Mouse (Mus musculus) MEL (cell line): Measurements from ENCODE around the gene Vps13d. TPM values are rescaled to one million over a fixed set of nuclear protein-coding genes. Genes with fewer than 3 reads are reported as not detected.

Experiments
- DNase-seq: peaks from one replicate; pipeline ENCODE4 v3.0.0; 2011; ENCODE audit warnings: low read depth, low spot score
- H3K27ac ChIP-seq: 2 replicates; pipeline ENCODE4 v1.5.1; 2012; ENCODE audit warnings: low read depth, mild to moderate bottlenecking, control low read depth, low read length, moderate library complexity; ENCODE audit not compliant: control insufficient read depth
- H3K27me3 ChIP-seq, 2 experiments: fragments of 150-350 bp in 1 of 2; sonication (generic) in 1 of 2; 2 replicates each; pipeline ENCODE4 v1.6.1; 2012; ENCODE audit warnings: low read length in 2 of 2, mild to moderate bottlenecking in 2 of 2, improper control_type of control experiment in 1 of 2, moderate library complexity in 1 of 2; ENCODE audit not compliant: insufficient read depth in 2 of 2, control insufficient read depth in 1 of 2
- H3K36me3 ChIP-seq, 2 experiments: 2 replicates each; pipeline ENCODE4 v1.6.1; 2012 to 2014; ENCODE audit warnings: low read length in 2 of 2, improper control_type of control experiment in 1 of 2, inconsistent platforms in 1 of 2, mild to moderate bottlenecking in 1 of 2; ENCODE audit not compliant: insufficient read depth in 2 of 2, control insufficient read depth in 1 of 2
- H3K4me1 ChIP-seq, 2 experiments: fragments of 150-350 bp in 1 of 2; sonication (generic) in 1 of 2; 2 replicates each; pipeline ENCODE4 v1.6.1; 2012; ENCODE audit warnings: low read length in 2 of 2, improper control_type of control experiment in 1 of 2, mild to moderate bottlenecking in 1 of 2; ENCODE audit not compliant: insufficient read depth in 2 of 2, control insufficient read depth in 1 of 2
- H3K4me3 ChIP-seq, 2 experiments: fragments of 150-350 bp in 1 of 2; sonication (generic) in 1 of 2; 2 replicates each; pipeline ENCODE4 v1.5.1; 2012; ENCODE audit warnings: low read depth in 2 of 2, low read length in 2 of 2, mild to moderate bottlenecking in 2 of 2, moderate library complexity in 2 of 2, control low read depth in 1 of 2, improper control_type of control experiment in 1 of 2; ENCODE audit not compliant: control insufficient read depth in 1 of 2, insufficient read depth in 1 of 2
- H3K79me2 ChIP-seq: 2 replicates; pipeline ENCODE4 v1.6.1; 2012; ENCODE audit warnings: mild to moderate bottlenecking, low read length, moderate library complexity; ENCODE audit not compliant: control insufficient read depth, poor library complexity, insufficient read depth
- H3K9ac ChIP-seq: 2 replicates; pipeline ENCODE4 v1.6.1; 2012; ENCODE audit warnings: low read depth, mild to moderate bottlenecking, control low read depth, low read length, moderate library complexity; ENCODE audit not compliant: control insufficient read depth, poor library complexity, severe bottlenecking
- H3K9me3 ChIP-seq: fragments of 150-350 bp; sonication (generic); replicated peaks from 2 replicates; pipeline ENCODE4 v1.6.1; 2012; ENCODE audit warnings: mild to moderate bottlenecking, low read length, improper control_type of control experiment, moderate library complexity; ENCODE audit not compliant: insufficient read depth
- BHLHE40 ChIP-seq: IDR thresholded peaks from 2 replicates; pipeline ENCODE4 v1.6.1; 2012; ENCODE audit warnings: low read depth, mild to moderate bottlenecking, inconsistent platforms, low read length, improper control_type of control experiment, borderline replicate concordance
- CHD1 ChIP-seq: IDR thresholded peaks from 2 replicates; pipeline ENCODE4 v1.6.1; 2012; ENCODE audit warnings: low read depth, mild to moderate bottlenecking, inconsistent platforms, low read length, improper control_type of control experiment
- CHD2 ChIP-seq: IDR thresholded peaks from 2 replicates; pipeline ENCODE4 v1.6.1; 2011; ENCODE audit warnings: low read length, improper control_type of control experiment
- CTCF ChIP-seq, 3 experiments: IDR thresholded peaks in 2 of 3; conservative IDR thresholded peaks in 1 of 3; 2 replicates each; pipeline ENCODE4 v1.5.1; 2011 to 2012; ENCODE audit warnings: low read length in 3 of 3, low read depth in 2 of 3, mild to moderate bottlenecking in 2 of 3, improper control_type of control experiment in 1 of 3, inconsistent platforms in 1 of 3, mixed read lengths in 1 of 3, moderate library complexity in 1 of 3; ENCODE audit not compliant: control insufficient read depth in 1 of 3, insufficient read depth in 1 of 3, poor library complexity in 1 of 3, severe bottlenecking in 1 of 3
- E2F4 ChIP-seq: IDR thresholded peaks from 2 replicates; pipeline ENCODE4 v1.6.1; 2011; ENCODE audit warnings: low read depth, low read length, improper control_type of control experiment, borderline replicate concordance
- ELF1 ChIP-seq: IDR thresholded peaks from 2 replicates; pipeline ENCODE4 v1.6.1; 2014; ENCODE audit warnings: low read depth, mild to moderate bottlenecking, inconsistent platforms, low read length, improper control_type of control experiment, moderate library complexity
- EP300 ChIP-seq, 2 experiments: IDR thresholded peaks; 2 replicates each; pipeline ENCODE4 v1.6.1; 2011; ENCODE audit warnings: improper control_type of control experiment in 2 of 2, low read length in 2 of 2, low read depth in 1 of 2, mild to moderate bottlenecking in 1 of 2
- GABPA ChIP-seq: IDR thresholded peaks from 2 replicates; pipeline ENCODE4 v1.6.1; 2012; ENCODE audit warnings: low read depth, mild to moderate bottlenecking, inconsistent platforms, low read length, improper control_type of control experiment, moderate library complexity
- GATA1 ChIP-seq: IDR thresholded peaks from 2 replicates; pipeline ENCODE4 v1.6.1; 2011; ENCODE audit warnings: low read depth, low read length, improper control_type of control experiment
- JUND ChIP-seq: IDR thresholded peaks from 2 replicates; pipeline ENCODE4 v1.6.1; 2011; ENCODE audit warnings: low read depth, mild to moderate bottlenecking, improper control_type of control experiment, low read length
- KAT2A ChIP-seq: conservative IDR thresholded peaks from 2 replicates; pipeline ENCODE4 v1.6.1; 2012; ENCODE audit warnings: low read depth, low read length, improper control_type of control experiment, inconsistent platforms
- MAX ChIP-seq: IDR thresholded peaks from 2 replicates; pipeline ENCODE4 v1.6.1; 2011; ENCODE audit warnings: low read length, improper control_type of control experiment
- MYB ChIP-seq: IDR thresholded peaks from 2 replicates; pipeline ENCODE4 v1.6.1; 2011; ENCODE audit warnings: mild to moderate bottlenecking, low read depth, low read length, improper control_type of control experiment
- NRF1 ChIP-seq: IDR thresholded peaks from 2 replicates; pipeline ENCODE4 v1.6.1; 2014; ENCODE audit warnings: low read depth, mild to moderate bottlenecking, inconsistent platforms, low read length, improper control_type of control experiment, moderate library complexity; ENCODE audit not compliant: poor library complexity, insufficient read depth, severe bottlenecking
- POLR2A ChIP-seq, 2 experiments: IDR thresholded peaks; 2 replicates each; pipeline ENCODE4 v1.6.1; 2011 to 2012; ENCODE audit warnings: low read length in 2 of 2, mild to moderate bottlenecking in 2 of 2, control low read depth in 1 of 2, improper control_type of control experiment in 1 of 2, low read depth in 1 of 2, moderate library complexity in 1 of 2; ENCODE audit not compliant: control insufficient read depth in 1 of 2, insufficient read depth in 1 of 2, poor library complexity in 1 of 2
- POLR2AphosphoS2 ChIP-seq: IDR thresholded peaks from 2 replicates; pipeline ENCODE4 v1.6.1; 2011; ENCODE audit warnings: low read length, improper control_type of control experiment
- POLR2AphosphoS5 ChIP-seq: IDR thresholded peaks from 2 replicates; pipeline ENCODE4 v1.6.1; 2012; ENCODE audit warnings: low read depth, borderline replicate concordance, mild to moderate bottlenecking, inconsistent platforms, low read length, moderate library complexity, mixed read lengths
- SIN3A ChIP-seq: IDR thresholded peaks from 2 replicates; pipeline ENCODE4 v1.6.1; 2012; ENCODE audit warnings: low read length, improper control_type of control experiment, inconsistent platforms
- SMC3 ChIP-seq: IDR thresholded peaks from 2 replicates; pipeline ENCODE4 v1.6.1; 2011; ENCODE audit warnings: low read depth, low read length, improper control_type of control experiment
- TAL1 ChIP-seq: IDR thresholded peaks from 2 replicates; pipeline ENCODE4 v1.6.1; 2012; ENCODE audit warnings: mild to moderate bottlenecking, inconsistent platforms, low read length, moderate library complexity, mixed read lengths
- TBP ChIP-seq: IDR thresholded peaks from 2 replicates; pipeline ENCODE4 v1.8.0; 2011; ENCODE audit warnings: low read depth, low read length, improper control_type of control experiment
- TCF12 ChIP-seq: IDR thresholded peaks from 2 replicates; pipeline ENCODE4 v1.6.1; 2014; ENCODE audit warnings: low read depth, mild to moderate bottlenecking, inconsistent platforms, low read length, improper control_type of control experiment, moderate library complexity
- UBTF ChIP-seq: IDR thresholded peaks from 2 replicates; pipeline ENCODE4 v1.6.1; 2012; ENCODE audit warnings: low read depth, mild to moderate bottlenecking, inconsistent platforms, low read length, improper control_type of control experiment, moderate library complexity, borderline replicate concordance; ENCODE audit not compliant: insufficient read depth
- USF2 ChIP-seq, 2 experiments: IDR thresholded peaks; 2 replicates each; pipeline ENCODE4 v1.6.1; 2011 to 2012; ENCODE audit warnings: improper control_type of control experiment in 2 of 2, low read length in 2 of 2, borderline replicate concordance in 1 of 2, inconsistent platforms in 1 of 2, low read depth in 1 of 2, mild to moderate bottlenecking in 1 of 2; ENCODE audit not compliant: insufficient read depth in 1 of 2
- ZMIZ1 ChIP-seq: IDR thresholded peaks from 2 replicates; pipeline ENCODE4 v1.6.1; 2012; ENCODE audit warnings: low read depth, mild to moderate bottlenecking, inconsistent platforms, low read length, improper control_type of control experiment, moderate library complexity
- ZNF384 ChIP-seq: IDR thresholded peaks from 2 replicates; pipeline ENCODE4 v1.6.1; 2012; ENCODE audit warnings: low read depth, mild to moderate bottlenecking, inconsistent platforms, low read length, improper control_type of control experiment
- polyA plus RNA-seq, 2 experiments: library from polyadenylated mRNA; stranded (reverse) in 1 of 2; unstranded in 1 of 2; fragments of >175 nt in 1 of 2; fragments of >200 nt in 1 of 2; gene quantifications; 2 replicates each; pipeline versions ENCODE4 v1.2.1 to v1.2.4; 2012; ENCODE audit warnings: low replicate concordance in 2 of 2, low read depth in 1 of 2; ENCODE audit not compliant: insufficient read length in 2 of 2, insufficient read depth in 1 of 2, missing spikeins in 1 of 2
- total RNA-seq: library from RNA; depleted of rRNA; stranded (reverse); fragments of 300-350 nt; gene quantifications from 2 replicates; pipeline ENCODE4 v1.2.3, GENCODE M21; 2012

Gene Vps13d
- total and polyA plus RNA-seq, 3 experiments = 8.9 to 14.5 (median 13.2) TPM

GRCm38 (mm10) chr4:144936563-144937154, 258.1 kb downstream of the Vps13d start:
- no peak overlapping the region for H3K4me3 ChIP-seq
- no peak for DNase-seq
- H3K9me3 ChIP-seq = no peaks in the 10 kb centered on the region
- H3K27me3 ChIP-seq = no peaks in the 10 kb centered on the region
- H3K9ac ChIP-seq = no peak overlapping the region
- no peaks in the 10 kb centered on the region for H3K4me1 ChIP-seq
- no peaks in the 10 kb centered on the region for H3K36me3 ChIP-seq
- H3K79me2 ChIP-seq = no peaks in the 10 kb centered on the region
- TF ChIP-seq TCF12 = no peak
- TF ChIP-seq POLR2AphosphoS2 = no peak
- no peak for TF ChIP-seq SIN3A
- no peak for TF ChIP-seq USF2 (IDR thresholded peaks at IDR 0.05; ENCODE audit: borderline replicate concordance in 1 of 2, insufficient read depth in 1 of 2, low read depth in 1 of 2, low read length in 2 of 2)
- no peak for TF ChIP-seq POLR2A (IDR thresholded peaks at IDR 0.05; ENCODE audit: control insufficient read depth in 1 of 2, insufficient read depth in 1 of 2, low read depth in 1 of 2, low read length in 2 of 2, poor library complexity in 1 of 2)
- TF ChIP-seq MAX = no peak
- TF ChIP-seq KAT2A = no peak
- TF ChIP-seq BHLHE40 = no peak
- TF ChIP-seq TBP = no peak
- TF ChIP-seq ZNF384 = no peak
- TF ChIP-seq CTCF (IDR thresholded peaks at IDR 0.05 in 2 of 3, conservative IDR thresholded peaks at IDR 0.05 in 1 of 3; ENCODE audit: control insufficient read depth in 1 of 3, insufficient read depth in 1 of 3, low read depth in 2 of 3, low read length in 3 of 3, poor library complexity in 1 of 3, severe bottlenecking in 1 of 3) = no peak
- no peak for TF ChIP-seq TAL1
- no peak for TF ChIP-seq NRF1
- no peak for TF ChIP-seq MYB
- TF ChIP-seq CHD2 = no peak
- no peak overlapping the region for H3K27ac ChIP-seq

- H3K27me3 ChIP-seq = no peaks in the 10 kb centered on the region
- H3K4me3 ChIP-seq = no peak overlapping the region
- no peak for TF ChIP-seq UBTF
- no peak for TF ChIP-seq USF2 (IDR thresholded peaks at IDR 0.05; ENCODE audit: borderline replicate concordance in 1 of 2, insufficient read depth in 1 of 2, low read depth in 1 of 2, low read length in 2 of 2)
- no peak for TF ChIP-seq CHD1
- TF ChIP-seq NRF1 = no peak
- no peak for TF ChIP-seq EP300 (IDR thresholded peaks at IDR 0.05; ENCODE audit: low read depth in 1 of 2, low read length in 2 of 2)
- TF ChIP-seq GATA1 = no peak
- no peak for TF ChIP-seq CHD2
- TF ChIP-seq GABPA = no peak
- no peak for TF ChIP-seq POLR2AphosphoS2
- no peak for TF ChIP-seq MYB
- TF ChIP-seq TCF12 = no peak
- TF ChIP-seq ZMIZ1 = no peak
- no peak for TF ChIP-seq E2F4
- no peak for TF ChIP-seq POLR2AphosphoS5
- TF ChIP-seq MAX = no peak
- no peak for TF ChIP-seq ELF1
- TF ChIP-seq CTCF (IDR thresholded peaks at IDR 0.05 in 2 of 3, conservative IDR thresholded peaks at IDR 0.05 in 1 of 3; ENCODE audit: control insufficient read depth in 1 of 3, insufficient read depth in 1 of 3, low read depth in 2 of 3, low read length in 3 of 3, poor library complexity in 1 of 3, severe bottlenecking in 1 of 3) = no peak
- TF ChIP-seq JUND = no peak
- no peak for TF ChIP-seq KAT2A
- no peak for TF ChIP-seq SMC3
- H3K79me2 ChIP-seq = no peaks in the 10 kb centered on the region
- H3K9me3 ChIP-seq = no peaks in the 10 kb centered on the region
- H3K4me1 ChIP-seq = no peaks in the 10 kb centered on the region
- H3K27ac ChIP-seq = no peak overlapping the region
- no peak overlapping the region for H3K9ac ChIP-seq
- DNase-seq = no peak
- H3K36me3 ChIP-seq = no peaks in the 10 kb centered on the region
Measured at GRCm38 (mm10) chr4:144934501-144934900, 260.3 kb downstream of the Vps13d start.
